Mouse (Mus musculus) limb, embryonic 10.5 days (tissue): ENCODE results near the gene Slc25a17. TPM values are rescaled to one million over a fixed set of nuclear protein-coding genes. Genes with fewer than 3 reads are reported as not detected.
A peak's percentile ranks its signal among the peaks of the same experiment; 100 is the strongest.

ENCODE experiments used
- DNase-seq: peaks from one replicate; pipeline ENCODE4 v3.0.0-alpha.2; 2017; ENCODE audit warnings: low spot score
- H3K27ac ChIP-seq: fragments of 300-500 bp; sonication (generic); 2 replicates; pipeline ENCODE4 v1.5.1; 2016; ENCODE audit warnings: mild to moderate bottlenecking
- H3K27me3 ChIP-seq: fragments of 300-500 bp; sonication (generic); 2 replicates; pipeline ENCODE4 v1.6.1; 2016; ENCODE audit warnings: low read depth, mild to moderate bottlenecking; ENCODE audit not compliant: poor library complexity, severe bottlenecking
- H3K36me3 ChIP-seq: fragments of 300-500 bp; sonication (generic); 2 replicates; pipeline ENCODE4 v1.6.1; 2016; ENCODE audit warnings: mild to moderate bottlenecking, moderate library complexity
- H3K4me1 ChIP-seq: fragments of 300-500 bp; sonication (generic); 2 replicates; pipeline ENCODE4 v1.6.1; 2016
- H3K4me3 ChIP-seq: fragments of 300-500 bp; sonication (generic); 2 replicates; pipeline ENCODE4 v1.5.1; 2016; ENCODE audit warnings: mild to moderate bottlenecking, moderate library complexity
- H3K9me3 ChIP-seq: fragments of 300-500 bp; sonication (generic); replicated peaks from 2 replicates; pipeline ENCODE4 v1.6.1; 2016; ENCODE audit warnings: mild to moderate bottlenecking
- WGBS: fragments of 180-500 bp; shearing (Covaris S2); methylation state at CpG from one replicate; pipeline ENCODE4 v1.1.7; 2016; 5-methylcytosine and 5-hydroxymethylcytosine counted together
- polyA plus RNA-seq: library from polyadenylated mRNA; unstranded; fragments of >200 nt; fragmentation: Nextera tagmentation; extraction: Ambion mirVana; gene quantifications from 2 replicates; pipeline ENCODE4 v1.2.1, GENCODE M21; 2016

The Slc25a17 gene
- polyA plus RNA-seq = 86.9 and 93.6 TPM in 2 replicates

- DNase-seq = peak; percentile 95
- Histone ChIP-seq H3K27me3 (no peaks in the 10 kb centered on the region), H3K36me3 (peaks cover 33% of the 10 kb centered on the region), H3K27ac (peak within 1 kb of the TSS; percentile 79), H3K9me3 (no peaks in the 10 kb centered on the region), H3K4me1 (peaks cover 42% of the 10 kb centered on the region), H3K4me3 (peak within 1 kb of the TSS; percentile 63)
- 1% methylated on average over 30 of the region's 30 CpGs for WGBS
Measured at GRCm38 (mm10) chr15:81360345-81361021, at the start of gene Slc25a17. Gene Slc25a17, minus strand, starts transcription at chr15:81360812.

- 91% methylated on average over 1 of the region's 1 CpGs for WGBS
- DNase-seq = no peak
- Histone ChIP-seq H3K9me3 (no peaks in the 10 kb centered on the region), H3K4me3 (no peak within 1 kb of the TSS), H3K27ac (no peak within 1 kb of the TSS), H3K36me3 (0 out of 2 replicates have a peak, but pooled peaks cover 3% of the 10 kb centered on the region), H3K4me1 (no peaks in the 10 kb centered on the region), H3K27me3 (no peaks in the 10 kb centered on the region)
Measured at GRCm38 (mm10) chr15:81408199-81408598, 47.6 kb upstream of the Slc25a17 start, which contains the start of gene Dnajb7. Gene Dnajb7, minus strand, starts transcription at chr15:81408299.

- Histone ChIP-seq H3K36me3 (peaks cover 7% of the 10 kb centered on the region; the same call in 1 of the 2 replicates), H3K27ac (no peak overlapping the region), H3K27me3 (no peaks in the 10 kb centered on the region), H3K4me1 (peaks cover 8% of the 10 kb centered on the region; the same call in 1 of the 2 replicates), H3K9me3 (no peaks in the 10 kb centered on the region), H3K4me3 (no peak overlapping the region)
- 87% methylated on average over 3 of the region's 3 CpGs for WGBS
- DNase-seq = no peak
Measured at GRCm38 (mm10) chr15:81405008-81405407, 44.4 kb upstream of the Slc25a17 start.

GRCm38 (mm10) chr15:81399638-81400315 is 39.2 kb upstream of the Slc25a17 start, which contains the start of the genes St13 and Xpnpep3:
Gene St13, minus strand, starts transcription at chr15:81400077.
Gene Xpnpep3, plus strand, starts transcription at chr15:81400138.
- peak; percentile 99 for DNase-seq
- under 1% methylated on average over 50 of the region's 50 CpGs for WGBS
- peak within 1 kb of the TSS; percentile 71 for H3K4me3 ChIP-seq

GRCm38 (mm10) chr15:81399297-81399637 is 38.7 kb upstream of the Slc25a17 start:
- no peaks in the 10 kb centered on the region for H3K27me3 ChIP-seq
- H3K4me3 ChIP-seq = peak overlapping the region; percentile 71
- peaks cover 28% of the 10 kb centered on the region for H3K36me3 ChIP-seq
- peak overlapping the region; percentile 97 for H3K27ac ChIP-seq
- H3K4me1 ChIP-seq = peaks cover 16% of the 10 kb centered on the region
- under 1% methylated on average over 21 of the region's 21 CpGs for WGBS
- DNase-seq = no peak
- no peaks in the 10 kb centered on the region for H3K9me3 ChIP-seq

More at GRCm38 (mm10) chr15:81399638-81400315, 39.2 kb upstream of the Slc25a17 start, which contains the start of the genes St13 and Xpnpep3:
- Histone ChIP-seq H3K4me1 (peaks cover 16% of the 10 kb centered on the region), H3K27me3 (no peaks in the 10 kb centered on the region), H3K27ac (peak within 1 kb of the TSS; percentile 97), H3K36me3 (peaks cover 25% of the 10 kb centered on the region), H3K9me3 (no peaks in the 10 kb centered on the region)

DNA sequence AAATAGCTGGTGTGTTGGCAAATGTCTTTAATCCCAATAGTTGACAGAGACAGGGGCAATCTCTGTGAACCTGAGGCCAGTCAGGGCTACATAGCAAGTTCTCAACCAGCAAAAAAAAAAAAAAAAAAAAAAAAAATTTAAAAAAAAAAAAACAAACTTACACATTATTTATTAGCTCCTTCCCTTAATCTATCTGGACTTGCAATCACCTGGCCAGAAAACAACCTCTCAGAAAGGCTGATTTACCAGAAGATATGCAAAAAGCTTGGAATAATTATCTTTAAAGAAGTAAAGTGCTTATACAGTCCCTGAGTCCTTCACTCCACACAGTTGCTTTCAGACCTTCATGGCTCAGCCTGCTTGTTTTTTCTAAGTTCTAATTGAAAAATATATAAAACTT is 37.6 kb upstream of the Slc25a17 start:
- Histone ChIP-seq H3K4me1 (peaks cover 16% of the 10 kb centered on the region), H3K4me3 (peak overlapping the region; percentile 71), H3K9me3 (no peaks in the 10 kb centered on the region), H3K36me3 (peaks cover 39% of the 10 kb centered on the region), H3K27me3 (no peaks in the 10 kb centered on the region), H3K27ac (no peak overlapping the region)
- no peak for DNase-seq

- no peak overlapping the region for H3K27ac ChIP-seq
- no peaks in the 10 kb centered on the region for H3K9me3 ChIP-seq
- peaks cover 8% of the 10 kb centered on the region for H3K4me1 ChIP-seq
- WGBS = 92% methylated on average over 8 of the region's 8 CpGs
- peaks cover 71% of the 10 kb centered on the region for H3K36me3 ChIP-seq
- H3K27me3 ChIP-seq = no peaks in the 10 kb centered on the region
- no peak for DNase-seq
- no peak overlapping the region for H3K4me3 ChIP-seq
Measured at GRCm38 (mm10) chr15:81394211-81394915, 33.8 kb upstream of the Slc25a17 start.

DNA sequence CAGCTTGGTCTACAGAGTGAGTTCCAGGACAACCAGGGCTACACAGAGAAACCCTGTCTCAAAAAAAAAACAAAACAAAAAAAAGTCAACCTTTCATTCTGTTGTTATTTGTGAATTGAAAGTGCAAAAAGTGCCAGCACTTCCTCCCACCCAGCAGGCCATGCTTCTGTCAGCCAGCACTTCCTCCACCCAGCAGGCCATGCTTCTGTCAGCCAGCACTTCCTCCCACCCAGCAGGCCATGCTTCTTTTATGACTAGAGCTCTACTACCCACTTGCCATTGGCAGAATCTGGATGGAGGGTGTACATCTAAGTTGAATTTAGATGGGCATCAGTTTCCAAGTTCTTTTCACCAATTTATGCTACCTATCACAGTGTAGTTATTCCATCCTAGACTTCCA is 32.4 kb upstream of the Slc25a17 start:
- H3K27ac ChIP-seq = no peak overlapping the region
- peaks cover 3% of the 10 kb centered on the region; the same call in 1 of the 2 replicates for H3K4me1 ChIP-seq
- no peaks in the 10 kb centered on the region for H3K27me3 ChIP-seq
- no peak for DNase-seq
- no peaks in the 10 kb centered on the region for H3K9me3 ChIP-seq
- peaks cover 85% of the 10 kb centered on the region for H3K36me3 ChIP-seq
- no peak overlapping the region for H3K4me3 ChIP-seq

- Histone ChIP-seq H3K27me3 (no peaks in the 10 kb centered on the region), H3K4me3 (no peak overlapping the region), H3K27ac (no peak overlapping the region), H3K36me3 (peaks cover 99% of the 10 kb centered on the region), H3K9me3 (no peaks in the 10 kb centered on the region), H3K4me1 (no peaks in the 10 kb centered on the region)
- DNase-seq = no peak
- 97% methylated on average over 5 of the region's 5 CpGs for WGBS
Measured at GRCm38 (mm10) chr15:81386327-81386726, 25.7 kb upstream of the Slc25a17 start.

DNA sequence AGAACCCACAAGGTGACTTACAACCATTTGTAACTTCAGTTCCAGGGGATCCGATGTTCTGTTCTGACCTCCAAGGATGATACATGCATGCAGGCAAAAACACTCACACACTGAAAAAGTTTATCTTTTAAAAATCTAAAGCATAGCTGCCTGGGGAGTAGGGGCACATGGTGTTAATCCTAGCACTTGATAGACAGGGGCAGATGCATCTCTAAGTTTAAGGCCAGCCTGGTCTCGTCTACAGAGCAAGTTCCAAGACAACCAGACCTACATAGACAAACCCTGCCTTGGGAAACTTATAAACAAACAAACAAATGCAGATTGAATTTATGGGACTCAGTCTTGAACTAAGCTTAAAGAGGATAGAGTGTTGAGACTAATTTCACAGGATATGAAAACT is 18.2 kb upstream of the Slc25a17 start:
- Histone ChIP-seq H3K9me3 (no peaks in the 10 kb centered on the region), H3K27me3 (no peaks in the 10 kb centered on the region), H3K4me3 (no peak overlapping the region), H3K27ac (no peak overlapping the region), H3K36me3 (peaks cover 97% of the 10 kb centered on the region), H3K4me1 (no peaks in the 10 kb centered on the region)
- 89% methylated on average over 2 of the region's 2 CpGs for WGBS
- DNase-seq = no peak

GRCm38 (mm10) chr15:81374621-81375020 is 14.0 kb upstream of the Slc25a17 start:
- H3K4me1 ChIP-seq = no peaks in the 10 kb centered on the region
- H3K36me3 ChIP-seq = peaks cover 98% of the 10 kb centered on the region
- H3K9me3 ChIP-seq = no peaks in the 10 kb centered on the region
- DNase-seq = no peak
- no peak overlapping the region for H3K4me3 ChIP-seq
- no peaks in the 10 kb centered on the region for H3K27me3 ChIP-seq
- H3K27ac ChIP-seq = no peak overlapping the region
- WGBS = 94% methylated on average over 11 of the region's 11 CpGs

DNA sequence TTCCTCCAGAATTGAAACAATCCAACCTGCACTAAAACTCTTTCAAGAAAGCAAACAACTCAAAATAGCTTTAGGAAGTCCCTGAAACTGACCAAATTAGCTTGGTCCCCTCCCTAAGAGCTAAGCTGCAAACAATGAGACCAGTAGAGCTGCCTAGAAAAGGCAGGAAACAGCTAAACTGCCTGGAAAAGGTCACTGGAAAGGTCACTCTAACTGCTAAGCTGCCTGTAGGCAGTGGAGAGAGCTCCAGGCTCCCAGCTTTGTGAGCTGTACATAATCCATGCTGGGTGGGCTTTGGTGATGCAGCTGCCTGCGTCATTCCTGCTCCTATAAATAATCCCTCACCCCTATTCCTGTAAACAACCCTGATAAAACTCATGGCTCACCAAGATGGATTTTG is 9.7 kb upstream of the Slc25a17 start:
- H3K27ac ChIP-seq = no peak overlapping the region
- WGBS = 80% methylated on average over 1 of the region's 1 CpGs
- H3K36me3 ChIP-seq = peaks cover 99% of the 10 kb centered on the region

GRCm38 (mm10) chr15:81368601-81369000 is 8.0 kb upstream of the Slc25a17 start:
- H3K4me1 ChIP-seq = no peaks in the 10 kb centered on the region
- no peaks in the 10 kb centered on the region for H3K9me3 ChIP-seq
- no peak for DNase-seq
- no peak overlapping the region for H3K4me3 ChIP-seq
- no peak overlapping the region for H3K27ac ChIP-seq
- peaks cover 100% of the 10 kb centered on the region for H3K36me3 ChIP-seq
- 86% methylated on average over 1 of the region's 1 CpGs for WGBS
- no peaks in the 10 kb centered on the region for H3K27me3 ChIP-seq

More for the DNA sequence above, 9.7 kb upstream of the Slc25a17 start:
- H3K4me1 ChIP-seq = no peaks in the 10 kb centered on the region
- no peaks in the 10 kb centered on the region for H3K9me3 ChIP-seq
- DNase-seq = no peak
- H3K4me3 ChIP-seq = no peak overlapping the region
- no peaks in the 10 kb centered on the region for H3K27me3 ChIP-seq
